Mouse (Mus musculus) hindbrain, embryonic 13.5 days (tissue): Measurements from ENCODE around the gene Vmn1r219. TPM values are rescaled to one million over a fixed set of nuclear protein-coding genes. Genes with fewer than 3 reads are reported as not detected.

Experiments
- polyA plus RNA-seq: library from polyadenylated mRNA; unstranded; fragments of >200 nt; fragmentation: Nextera tagmentation; extraction: Ambion mirVana; gene quantifications from 2 replicates; pipeline ENCODE4 v1.2.1, GENCODE M21; 2015

The Vmn1r219 gene
- polyA plus RNA-seq, 1 experiment from 2014 or later = not detected

Other genes starting within 250 kb of the Vmn1r219 start
- not detected in 2 replicates for gene Vmn1r213, start 151.7 kb upstream of the Vmn1r219 start, polyA plus RNA-seq
- not detected in 2 replicates for gene Vmn1r214, start 128.9 kb upstream of the Vmn1r219 start, polyA plus RNA-seq
- gene Vmn1r215, start 91.3 kb upstream of the Vmn1r219 start, polyA plus RNA-seq = not detected in 2 replicates
- not detected in 2 replicates for gene Vmn1r217, start 41.1 kb upstream of the Vmn1r219 start, polyA plus RNA-seq
- 0.03 TPM in 1 of 2 replicates, not detected in the other for gene Vmn1r218, start 26.2 kb upstream of the Vmn1r219 start, polyA plus RNA-seq
- not detected in 2 replicates for gene Vmn1r220, start 28.7 kb downstream of the Vmn1r219 start, polyA plus RNA-seq
- gene Vmn1r221, start 54.8 kb downstream of the Vmn1r219 start, polyA plus RNA-seq = not detected in 2 replicates
- gene Vmn1r222, start 76.6 kb downstream of the Vmn1r219 start, polyA plus RNA-seq = not detected in 2 replicates
- gene Vmn1r223, start 87.8 kb downstream of the Vmn1r219 start, polyA plus RNA-seq = not detected in 2 replicates
- gene Zfp322a, start 209.9 kb downstream of the Vmn1r219 start, polyA plus RNA-seq = 54.5 and 58.1 TPM in 2 replicates